Mouse (Mus musculus): Measurements from ENCODE around the gene Gm20422. TPM values are rescaled to one million over a fixed set of nuclear protein-coding genes. Genes with fewer than 3 reads are reported as not detected.
A peak's percentile ranks its signal among the peaks of the same experiment; 100 is the strongest.

The Gm20422 gene
- polyA plus RNA-seq, 1 experiment from 2014 or later: 0.81 TPM

- Histone ChIP-seq H3K27me3 (no peaks in the 10 kb centered on the region), H3K9me3 (replicated peaks) (no peaks in the 10 kb centered on the region), H3K9ac (peak overlapping the region; percentile 98), H3K27ac (peak overlapping the region; percentile 69), H3K4me1 (peaks cover 29% of the 10 kb centered on the region), H3K4me3 (peak overlapping the region; percentile 100), H3K4me2 (peak overlapping the region; percentile 89), H3K36me3 (ENCODE audit: poor library complexity, severe bottlenecking) (peaks cover 35% of the 10 kb centered on the region)
- WGBS: under 1% methylated on average over 47 of the region's 48 CpGs
- ATAC-seq: peak; percentile 81
Measured at GRCm38 (mm10) chr8:69791415-69792068, 16.9 kb upstream of the Gm20422 start.

GRCm38 (mm10) chr8:69790773-69791367, 16.2 kb upstream of the Gm20422 start, which contains the start of the genes Atp13a1 and Zfp866:
Atp13a1 (plus strand) TSS chr8:69791163.
Zfp866 (minus strand) TSS chr8:69791178.
- Histone ChIP-seq H3K4me2 (peak within 1 kb of the TSS; percentile 89), H3K4me1 (peaks cover 29% of the 10 kb centered on the region), H3K27me3 (no peaks in the 10 kb centered on the region), H3K27ac (peak within 1 kb of the TSS; percentile 69), H3K9ac (peak within 1 kb of the TSS; percentile 98), H3K4me3 (peak within 1 kb of the TSS; percentile 100), H3K36me3 (ENCODE audit: poor library complexity, severe bottlenecking) (peaks cover 29% of the 10 kb centered on the region), H3K9me3 (replicated peaks) (no peaks in the 10 kb centered on the region)
- ATAC-seq: peak; percentile 96
- WGBS: under 1% methylated on average over 38 of the region's 38 CpGs

- peaks cover 29% of the 10 kb centered on the region for H3K4me1 ChIP-seq
- no peak for ATAC-seq
- WGBS: 34% methylated on average over 11 of the region's 11 CpGs
Measured at GRCm38 (mm10) chr8:69790364-69790763, 15.7 kb upstream of the Gm20422 start.

GRCm38 (mm10) chr8:69789731-69790130, 15.0 kb upstream of the Gm20422 start:
- Histone ChIP-seq H3K27me3 (no peaks in the 10 kb centered on the region), H3K4me1 (peaks cover 29% of the 10 kb centered on the region), H3K9ac (no peak overlapping the region), H3K4me2 (peak overlapping the region; percentile 89; the same call in 1 of the 2 replicates), H3K9me3 (replicated peaks) (no peaks in the 10 kb centered on the region), H3K4me3 (no peak overlapping the region), H3K36me3 (ENCODE audit: poor library complexity, severe bottlenecking) (peaks cover 17% of the 10 kb centered on the region), H3K27ac (no peak overlapping the region)
- WGBS: 79% methylated on average over 5 of the region's 5 CpGs
- ATAC-seq: no peak

More at GRCm38 (mm10) chr8:69790364-69790763, 15.7 kb upstream of the Gm20422 start:
- peak overlapping the region; percentile 89 for H3K4me2 ChIP-seq
- H3K4me3 ChIP-seq: peak overlapping the region; percentile 100
- H3K27me3 ChIP-seq: no peaks in the 10 kb centered on the region
- peaks cover 24% of the 10 kb centered on the region for H3K36me3 ChIP-seq (ENCODE audit: poor library complexity, severe bottlenecking)
- no peaks in the 10 kb centered on the region for H3K9me3 ChIP-seq (replicated peaks)
- H3K9ac ChIP-seq: peak overlapping the region; percentile 98
- H3K27ac ChIP-seq: peak overlapping the region; percentile 69; the same call in 1 of the 2 replicates

- 93% methylated on average over 5 of the region's 5 CpGs for WGBS
- H3K36me3 ChIP-seq (ENCODE audit: poor library complexity, severe bottlenecking): peaks cover 11% of the 10 kb centered on the region
- H3K9ac ChIP-seq: no peak overlapping the region
- H3K4me3 ChIP-seq: no peak overlapping the region
- ATAC-seq: no peak
- H3K27me3 ChIP-seq: no peaks in the 10 kb centered on the region
- peaks cover 29% of the 10 kb centered on the region for H3K4me1 ChIP-seq
- H3K9me3 ChIP-seq (replicated peaks): no peaks in the 10 kb centered on the region
- H3K4me2 ChIP-seq: no peak overlapping the region
- no peak overlapping the region for H3K27ac ChIP-seq
Measured at GRCm38 (mm10) chr8:69789105-69789504, 14.4 kb upstream of the Gm20422 start.

- H3K9ac ChIP-seq: no peak overlapping the region
- no peaks in the 10 kb centered on the region for H3K9me3 ChIP-seq (replicated peaks)
- H3K36me3 ChIP-seq (ENCODE audit: poor library complexity, severe bottlenecking): no peaks in the 10 kb centered on the region
- peaks cover 20% of the 10 kb centered on the region for H3K4me1 ChIP-seq
- no peaks in the 10 kb centered on the region for H3K27me3 ChIP-seq
- H3K4me3 ChIP-seq: no peak overlapping the region
- no peak overlapping the region for H3K27ac ChIP-seq
- ATAC-seq: no peak
- WGBS: 67% methylated on average over 12 of the region's 12 CpGs
- H3K4me2 ChIP-seq: no peak overlapping the region
Measured at GRCm38 (mm10) chr8:69777111-69777510, 2.4 kb upstream of the Gm20422 start.

GRCm38 (mm10) chr8:69775149-69775534, 456 bp upstream of the Gm20422 start:
- H3K4me1 ChIP-seq: peaks cover 28% of the 10 kb centered on the region
- 56% methylated on average over 2 of the region's 2 CpGs for WGBS
- peak overlapping the region; percentile 70 for H3K4me2 ChIP-seq
- no peaks in the 10 kb centered on the region for H3K27me3 ChIP-seq
- peaks cover under 1% of the 10 kb centered on the region; the same call in 1 of the 2 replicates for H3K36me3 ChIP-seq (ENCODE audit: poor library complexity, severe bottlenecking)
- H3K27ac ChIP-seq: peak overlapping the region; percentile 99
- H3K9me3 ChIP-seq (replicated peaks): no peaks in the 10 kb centered on the region
- ATAC-seq: peak; percentile 32; the same call in 1 of the 2 replicates
- H3K4me3 ChIP-seq: peak overlapping the region; percentile 71
- H3K9ac ChIP-seq: no peak overlapping the region

- no peak for ATAC-seq
Measured at GRCm38 (mm10) chr8:69772106-69772505, 2.6 kb downstream of the Gm20422 start.

GRCm38 (mm10) chr8:69771221-69771620, 3.5 kb downstream of the Gm20422 start:
- 89% methylated on average over 9 of the region's 9 CpGs for WGBS
- ATAC-seq: no peak
- H3K4me1 ChIP-seq: peaks cover 28% of the 10 kb centered on the region
- no peak overlapping the region for H3K9ac ChIP-seq
- H3K4me3 ChIP-seq: no peak overlapping the region
- peaks cover 40% of the 10 kb centered on the region for H3K36me3 ChIP-seq (ENCODE audit: poor library complexity, severe bottlenecking)
- H3K4me2 ChIP-seq: no peak overlapping the region
- no peaks in the 10 kb centered on the region for H3K27me3 ChIP-seq
- H3K27ac ChIP-seq: no peak overlapping the region
- H3K9me3 ChIP-seq (replicated peaks): peaks cover 4% of the 10 kb centered on the region

More at GRCm38 (mm10) chr8:69772106-69772505, 2.6 kb downstream of the Gm20422 start:
- H3K4me1 ChIP-seq: peaks cover 28% of the 10 kb centered on the region
- 0 out of 2 replicates have a peak, but pooled peaks cover 2% of the 10 kb centered on the region for H3K9me3 ChIP-seq (replicated peaks)
- H3K27me3 ChIP-seq: no peaks in the 10 kb centered on the region
- peak overlapping the region; percentile 0; the same call in 1 of the 2 replicates for H3K4me3 ChIP-seq
- 93% methylated on average over 2 of the region's 2 CpGs for WGBS
- no peak overlapping the region for H3K27ac ChIP-seq
- H3K9ac ChIP-seq: no peak overlapping the region; the same call in 1 of the 2 replicates
- H3K36me3 ChIP-seq (ENCODE audit: poor library complexity, severe bottlenecking): peaks cover 31% of the 10 kb centered on the region
- H3K4me2 ChIP-seq: no peak overlapping the region

GRCm38 (mm10) chr8:69761814-69762445, 12.8 kb downstream of the Gm20422 start:
- H3K27me3 ChIP-seq: no peaks in the 10 kb centered on the region
- H3K4me3 ChIP-seq: no peak overlapping the region
- no peak overlapping the region for H3K4me2 ChIP-seq
- peaks cover 8% of the 10 kb centered on the region for H3K9me3 ChIP-seq (replicated peaks)
- no peak overlapping the region for H3K9ac ChIP-seq
- no peak for ATAC-seq
- H3K27ac ChIP-seq: no peak overlapping the region
- 91% methylated on average over 4 of the region's 4 CpGs for WGBS
- H3K36me3 ChIP-seq (ENCODE audit: poor library complexity, severe bottlenecking): peaks cover 71% of the 10 kb centered on the region
- no peaks in the 10 kb centered on the region for H3K4me1 ChIP-seq

GRCm38 (mm10) chr8:69758316-69758715, 16.4 kb downstream of the Gm20422 start:
- no peak for ATAC-seq
- Histone ChIP-seq H3K9me3 (replicated peaks) (no peaks in the 10 kb centered on the region), H3K4me2 (no peak overlapping the region), H3K36me3 (ENCODE audit: poor library complexity, severe bottlenecking) (peaks cover 54% of the 10 kb centered on the region), H3K9ac (no peak overlapping the region), H3K27me3 (no peaks in the 10 kb centered on the region), H3K4me1 (no peaks in the 10 kb centered on the region), H3K4me3 (no peak overlapping the region), H3K27ac (no peak overlapping the region)
- WGBS: 98% methylated on average over 5 of the region's 5 CpGs

- Histone ChIP-seq H3K4me3 (no peak overlapping the region), H3K27ac (no peak overlapping the region), H3K4me1 (peaks cover 15% of the 10 kb centered on the region), H3K9ac (no peak overlapping the region), H3K27me3 (no peaks in the 10 kb centered on the region), H3K36me3 (ENCODE audit: poor library complexity, severe bottlenecking) (peaks cover 21% of the 10 kb centered on the region), H3K9me3 (replicated peaks) (no peaks in the 10 kb centered on the region), H3K4me2 (no peak overlapping the region)
- no peak for ATAC-seq
- WGBS: 95% methylated on average over 2 of the region's 2 CpGs
Measured at GRCm38 (mm10) chr8:69752437-69752836, 22.2 kb downstream of the Gm20422 start.
